Mouse (Mus musculus) spleen, embryonic (tissue): ENCODE data around the gene Lrmda.

Experiments
- CTCF ChIA-PET: fragments of 350-600 bp; sonication (Branson Sonifier 250); formaldehyde crosslinking; loops from one replicate; lab custom pipeline; 2022; lab: Charles Lee

Lrmda gene

DNA sequence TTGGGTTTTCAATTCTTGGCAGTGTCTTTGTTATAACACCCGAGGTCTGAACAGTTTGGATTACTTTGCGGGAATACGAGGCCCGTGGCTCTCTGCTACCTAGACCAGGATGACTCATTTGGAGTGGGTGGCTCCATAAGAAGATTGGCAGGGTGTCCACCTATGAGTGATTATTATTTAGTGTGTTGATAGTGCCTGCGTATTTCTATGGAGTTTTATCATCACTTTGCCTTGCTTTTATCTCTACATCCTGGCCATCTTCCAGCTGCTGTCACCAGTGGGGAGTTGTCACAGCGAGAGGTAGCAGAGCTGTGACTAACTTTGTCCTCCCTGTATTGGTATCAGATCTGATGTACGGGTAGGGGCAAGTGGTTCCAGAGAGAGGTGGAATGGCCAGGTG, 393.7 kb downstream of the Lrmda start:
- CTCF ChIA-PET: no interaction called here

DNA sequence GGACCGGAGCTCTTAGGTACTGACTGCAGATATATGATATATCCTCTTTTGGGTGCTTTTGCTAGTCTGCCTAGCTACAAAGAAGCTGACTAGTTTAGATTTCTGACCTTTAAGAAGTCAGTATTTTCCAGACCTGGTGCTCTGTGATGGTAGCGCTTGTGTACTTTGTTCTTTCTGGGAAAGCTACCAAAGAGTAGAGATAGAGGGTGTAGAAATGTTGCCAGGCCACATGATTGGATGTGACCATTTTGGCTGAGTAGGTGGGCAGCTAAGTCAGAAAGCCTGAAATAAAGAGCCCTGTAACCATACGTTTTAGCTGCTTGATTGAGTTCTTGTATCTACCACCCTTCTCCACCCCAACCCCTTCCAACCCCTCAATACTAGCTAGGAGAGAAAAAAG, 398.2 kb downstream of the Lrmda start:
- CTCF ChIA-PET: no interaction called here

- CTCF ChIA-PET: no interaction called here
Measured at GRCm38 (mm10) chr14:22421668-22422067, 402.2 kb downstream of the Lrmda start.

DNA sequence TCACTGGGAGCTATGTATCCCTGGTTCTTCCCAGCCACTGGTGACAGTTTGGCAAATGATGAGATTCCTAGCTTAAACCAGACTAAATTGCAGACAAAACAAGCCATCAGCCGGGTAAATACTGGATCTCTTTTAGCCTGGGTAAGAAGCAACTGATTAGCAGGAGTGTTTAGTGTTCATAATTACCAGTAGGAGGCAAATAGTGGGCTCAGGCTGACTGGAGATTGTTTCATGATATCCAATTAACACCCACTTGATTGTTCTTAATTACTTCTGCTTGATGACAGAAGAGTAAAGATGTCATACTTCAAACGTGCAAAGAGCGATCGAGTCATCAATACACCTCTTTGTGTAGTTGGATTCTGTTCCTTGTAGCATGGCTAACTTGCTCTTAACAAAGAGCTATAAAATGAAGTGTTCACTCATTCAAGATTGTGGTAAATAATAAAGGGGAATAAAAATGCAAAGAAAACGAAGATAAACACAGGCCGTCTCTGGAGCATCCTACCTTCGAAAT, 405.6 kb downstream of the Lrmda start:
- CTCF ChIA-PET: no interaction called here

GRCm38 (mm10) chr14:22435441-22435840, 415.9 kb downstream of the Lrmda start:
- CTCF ChIA-PET: no interaction called here

GRCm38 (mm10) chr14:22435860-22436377, 416.4 kb downstream of the Lrmda start:
- CTCF ChIA-PET: no interaction called here

- CTCF ChIA-PET: no interaction called here
Measured at GRCm38 (mm10) chr14:22440341-22440999, 421.0 kb downstream of the Lrmda start.

- CTCF ChIA-PET: no interaction called here
Measured at GRCm38 (mm10) chr14:22441859-22442447, 422.4 kb downstream of the Lrmda start.

DNA sequence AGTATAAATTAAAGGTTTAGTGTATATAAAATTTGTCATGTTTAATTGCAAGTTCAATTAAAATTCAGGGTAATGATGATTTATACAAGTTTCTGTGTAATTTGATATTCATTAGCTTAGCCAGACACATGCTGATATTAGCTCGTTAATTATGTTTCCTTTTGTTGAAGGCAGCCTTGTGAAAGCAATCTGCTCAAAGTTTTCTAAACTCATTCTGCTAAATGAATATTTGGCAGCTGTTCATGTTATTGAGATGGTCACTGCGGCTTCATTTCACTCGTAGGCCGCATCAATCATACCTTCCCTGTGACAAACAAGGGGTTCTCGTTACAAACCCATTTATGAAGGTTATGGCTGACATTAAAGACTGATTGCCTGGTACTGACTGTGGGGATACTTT, 423.2 kb downstream of the Lrmda start:
- CTCF ChIA-PET: no interaction called here

- CTCF ChIA-PET: no interaction called here
Measured at GRCm38 (mm10) chr14:22444541-22444940, 425.0 kb downstream of the Lrmda start.

DNA sequence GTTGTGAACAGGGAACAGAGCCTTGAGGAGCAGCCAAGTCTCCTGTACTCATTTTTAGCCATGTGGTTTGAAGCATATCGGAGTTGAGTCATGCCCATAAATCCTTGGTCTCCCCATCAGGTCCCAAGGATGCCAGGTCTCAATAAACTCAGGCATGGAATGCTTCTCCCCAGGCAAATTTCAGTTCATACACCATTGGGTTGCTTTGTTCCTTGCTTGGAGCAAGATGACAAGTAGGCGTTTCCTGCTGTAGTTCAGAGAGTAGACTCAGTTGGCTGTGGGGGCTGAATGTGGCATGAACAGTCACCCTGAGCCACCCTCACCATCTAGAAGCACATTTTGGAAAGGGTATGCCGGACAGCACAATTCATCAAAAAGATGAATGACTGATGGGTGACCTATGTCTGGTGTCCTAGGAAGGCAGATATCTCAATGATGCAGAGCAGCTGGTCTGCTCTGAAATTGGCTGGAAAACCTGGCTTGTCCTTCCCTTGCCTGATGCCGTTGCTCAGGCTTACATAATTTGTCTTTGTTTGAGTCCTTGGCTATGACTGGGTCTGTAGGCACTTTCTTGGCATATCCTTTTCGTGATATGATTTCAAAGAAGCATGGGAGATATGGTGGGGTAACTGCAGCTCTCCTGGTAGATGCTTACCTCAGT, 425.8 kb downstream of the Lrmda start:
- CTCF ChIA-PET: no interaction called here

- CTCF ChIA-PET: no interaction called here
Measured at GRCm38 (mm10) chr14:22445841-22446570, 426.5 kb downstream of the Lrmda start.

GRCm38 (mm10) chr14:22451603-22452002, 432.1 kb downstream of the Lrmda start:
- CTCF ChIA-PET: no interaction called here

DNA sequence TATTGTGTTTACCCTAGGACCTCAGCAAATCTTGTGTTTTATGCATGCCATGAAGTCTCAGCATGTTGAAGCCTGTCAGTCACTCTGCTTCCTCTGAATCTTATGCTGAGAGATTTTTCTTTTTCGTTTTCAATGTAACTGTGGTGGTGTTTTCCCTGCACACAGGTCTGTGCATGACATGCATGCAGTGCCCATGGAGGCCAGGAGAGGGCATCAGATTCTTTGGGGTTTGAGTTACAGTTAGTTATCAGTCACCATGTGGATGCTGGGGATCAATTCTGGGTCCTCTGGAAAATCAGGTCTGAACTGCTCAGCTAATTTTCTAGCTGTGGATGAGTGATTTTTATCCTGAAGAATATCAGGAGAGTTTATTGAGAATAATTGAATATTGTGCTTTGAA, 444.8 kb downstream of the Lrmda start:
- CTCF ChIA-PET: no interaction called here

DNA sequence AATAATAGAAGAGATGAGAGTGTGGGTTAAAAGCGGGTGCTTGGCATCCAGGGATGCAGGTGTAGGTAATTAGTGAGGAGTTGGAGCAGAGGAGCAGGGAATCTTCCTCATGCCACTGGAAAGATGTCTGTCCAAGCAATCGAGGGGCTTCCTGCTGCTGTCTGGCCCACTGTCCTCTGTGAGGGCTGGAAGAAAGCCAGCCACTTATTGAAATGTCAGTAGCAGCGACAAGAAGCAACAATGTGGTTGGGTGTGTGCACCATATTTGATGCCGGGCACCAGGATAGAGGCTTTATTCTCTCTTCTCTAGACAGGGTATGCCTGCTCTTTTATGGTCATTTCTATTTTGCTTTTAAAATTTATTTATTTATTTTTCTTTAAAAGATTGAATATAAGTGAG, 451.5 kb downstream of the Lrmda start:
- CTCF ChIA-PET: no interaction called here

DNA sequence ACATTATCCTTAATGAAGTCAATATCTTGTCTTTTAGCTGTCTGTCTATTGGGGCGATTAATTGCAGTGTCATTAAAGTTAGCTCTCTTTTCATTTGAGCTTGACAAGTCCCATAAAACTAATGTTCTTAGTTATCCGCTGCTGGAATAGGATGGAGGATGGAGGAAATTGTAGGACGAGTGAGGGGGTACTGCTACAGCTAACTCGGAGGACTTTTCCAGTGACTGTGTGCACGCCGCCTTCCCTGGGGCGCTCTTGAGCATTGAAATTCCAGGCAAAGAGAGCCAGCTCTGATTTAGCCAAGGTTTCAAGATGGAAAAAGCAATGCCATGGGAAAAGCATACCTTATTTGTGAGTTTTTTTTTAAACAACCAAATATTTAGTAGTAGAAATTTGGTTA, 453.9 kb downstream of the Lrmda start:
- CTCF ChIA-PET: no interaction called here

DNA sequence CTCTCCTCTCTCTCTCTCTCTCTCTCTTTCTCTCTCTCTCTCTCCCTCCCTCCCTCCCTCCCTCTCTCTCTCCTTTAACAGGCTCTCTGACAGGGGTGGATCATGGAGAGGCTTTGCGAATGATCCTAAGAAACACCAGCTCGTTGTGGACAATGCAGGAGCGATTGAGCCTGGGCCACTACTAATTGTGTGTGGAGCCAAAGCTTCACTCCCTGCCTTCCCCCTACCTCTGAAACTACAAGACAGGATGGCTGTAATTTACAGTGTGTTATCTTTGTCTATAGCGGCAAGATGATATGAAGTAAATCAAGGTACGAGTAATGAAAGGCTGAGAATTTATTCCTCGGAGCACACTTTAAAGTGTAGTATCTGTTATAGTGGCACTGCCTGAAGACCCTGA, 454.5 kb downstream of the Lrmda start:
- CTCF ChIA-PET: no interaction called here

GRCm38 (mm10) chr14:22493326-22493725, 473.8 kb downstream of the Lrmda start:
- CTCF ChIA-PET: no interaction called here

DNA sequence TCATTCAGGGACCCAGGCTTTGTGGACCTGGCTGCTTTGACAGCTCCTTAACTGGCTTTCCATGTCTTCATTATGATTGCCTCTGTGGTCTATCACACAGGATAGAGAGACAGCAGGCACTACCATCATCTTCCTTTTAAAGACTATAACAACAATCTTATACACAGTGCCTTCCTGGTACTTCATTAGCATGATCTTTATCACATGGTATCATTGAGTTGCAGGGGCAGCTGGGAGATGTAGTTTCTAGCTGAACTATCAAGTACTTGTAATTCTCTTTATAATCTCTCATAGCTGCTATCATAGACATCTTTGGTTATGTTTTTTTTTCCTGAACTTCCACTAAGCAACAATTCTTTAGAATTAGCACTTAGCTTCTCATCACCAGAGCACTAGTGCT, 474.8 kb downstream of the Lrmda start:
- CTCF ChIA-PET: no interaction called here

- CTCF ChIA-PET: no interaction called here
Measured at GRCm38 (mm10) chr14:22494866-22495265, 475.4 kb downstream of the Lrmda start.

- CTCF ChIA-PET: no interaction called here
Measured at GRCm38 (mm10) chr14:22495286-22495685, 475.8 kb downstream of the Lrmda start.

DNA sequence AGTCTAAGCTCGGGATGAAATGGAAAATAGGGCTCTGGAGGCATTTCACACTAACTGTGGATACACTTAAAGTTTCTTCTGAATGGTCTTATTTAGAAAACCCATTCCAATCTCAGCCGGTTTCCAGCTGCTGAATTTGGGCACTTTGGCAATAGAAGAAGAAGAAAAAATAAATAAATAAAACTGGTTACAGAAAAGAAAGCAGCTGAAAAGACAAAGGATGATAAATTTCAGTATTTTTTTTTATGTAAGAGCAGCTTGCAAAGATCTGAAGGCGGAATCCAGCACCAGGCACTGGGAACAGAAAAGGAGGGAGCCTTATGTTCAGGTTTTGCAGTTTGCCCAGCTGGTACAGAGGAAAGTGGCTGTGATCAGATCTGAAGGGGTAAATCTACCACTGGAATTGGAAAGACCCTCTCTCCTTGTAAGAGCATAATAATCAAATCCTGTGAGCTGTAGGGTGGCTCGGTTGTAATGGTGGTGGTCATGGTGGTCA, 478.2 kb downstream of the Lrmda start:
- CTCF ChIA-PET: no interaction called here
